Mouse (Mus musculus) lung, embryonic 14.5 days (tissue): ENCODE results near the gene Tgoln1. TPM values are rescaled to one million over a fixed set of nuclear protein-coding genes. Genes with fewer than 3 reads are reported as not detected.
A peak's percentile ranks its signal among the peaks of the same experiment; 100 is the strongest.

Experiments used
- ATAC-seq: fragments of 200-750 bp; cut with Nextera tagmentation; 2 replicates; pipeline ENCODE4 v1.8.0; 2017; ENCODE audit warnings: mild to moderate bottlenecking, moderate TSS enrichment, moderate library complexity; ENCODE audit not compliant: insufficient read depth
- DNase-seq: peaks from one replicate; pipeline ENCODE4 v3.0.0-alpha.2; 2015
- H3K27ac ChIP-seq: fragments of 300-500 bp; sonication (generic); 2 replicates; pipeline ENCODE4 v1.5.1; 2014; ENCODE audit warnings: low read depth, mild to moderate bottlenecking, moderate library complexity
- H3K27me3 ChIP-seq: fragments of 300-500 bp; sonication (generic); 2 replicates; pipeline ENCODE4 v1.6.1; 2014; ENCODE audit warnings: low read length, control low read depth; ENCODE audit not compliant: insufficient read depth
- H3K36me3 ChIP-seq: fragments of 300-500 bp; sonication (generic); 2 replicates; pipeline ENCODE4 v1.6.1; 2014; ENCODE audit warnings: control low read depth; ENCODE audit not compliant: insufficient read depth
- H3K4me1 ChIP-seq: fragments of 300-500 bp; sonication (generic); 2 replicates; pipeline ENCODE4 v1.6.1; 2014; ENCODE audit warnings: antibody characterized with exemption, control low read depth; ENCODE audit not compliant: insufficient read depth
- H3K4me2 ChIP-seq: fragments of 300-500 bp; sonication (generic); 2 replicates; pipeline ENCODE4 v1.6.1; 2014; ENCODE audit warnings: mild to moderate bottlenecking
- H3K4me3 ChIP-seq: fragments of 300-500 bp; sonication (generic); 2 replicates; pipeline ENCODE4 v1.5.1; 2014; ENCODE audit warnings: low read depth, low read length
- H3K9ac ChIP-seq: fragments of 300-500 bp; sonication (generic); 2 replicates; pipeline ENCODE4 v1.6.1; 2014
- H3K9me3 ChIP-seq: fragments of 300-500 bp; sonication (generic); 2 replicates; pipeline ENCODE4 v1.6.1; 2016; ENCODE audit warnings: low read depth, low read length, control low read depth
- CTCF ChIP-seq: IDR thresholded peaks from 2 replicates; pipeline ENCODE4 v1.5.1; 2016; ENCODE audit warnings: antibody characterized with exemption, low read depth
- WGBS: fragments of 180-500 bp; shearing (Covaris S2); extraction: QIAGEN DNeasy Blood & Tissue Kit; methylation state at CpG from one replicate; pipeline ENCODE4 v1.1.7; 2014; 5-methylcytosine and 5-hydroxymethylcytosine counted together
- polyA plus RNA-seq: library from polyadenylated mRNA; unstranded; fragments of >200 nt; fragmentation: Nextera tagmentation; extraction: Ambion mirVana; gene quantifications from 2 replicates; pipeline ENCODE4 v1.2.1, GENCODE M21; 2014

The Tgoln1 gene
- polyA plus RNA-seq, 1 experiment from 2014 or later: 40.4 TPM

DNA sequence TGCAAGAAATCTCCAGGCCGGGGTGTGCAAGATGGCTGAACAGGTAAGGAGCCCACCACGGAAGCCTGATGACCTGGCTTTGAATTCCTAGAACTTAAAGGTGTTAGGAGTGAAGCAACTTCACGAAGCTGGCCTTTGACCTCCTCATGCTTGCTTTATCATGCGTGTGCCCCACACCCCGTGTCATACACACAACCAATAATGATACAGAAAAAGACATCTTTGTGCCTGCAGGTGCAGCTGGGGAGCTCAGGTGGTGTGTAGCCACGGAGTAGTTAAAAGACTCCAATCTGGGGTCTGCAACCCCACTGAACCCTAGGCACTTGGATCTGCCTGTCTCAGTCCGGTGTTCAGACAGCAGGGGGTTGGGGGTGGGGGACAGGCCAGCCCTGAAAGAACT lies 51.3 kb downstream of the Tgoln1 start:
- Histone ChIP-seq H3K9ac (no peak overlapping the region), H3K27ac (no peak overlapping the region), H3K4me2 (no peak overlapping the region), H3K27me3 (no peaks in the 10 kb centered on the region), H3K4me3 (no peak overlapping the region), H3K9me3 (no peaks in the 10 kb centered on the region), H3K36me3 (peaks cover 3% of the 10 kb centered on the region; the same call in 1 of the 2 replicates), H3K4me1 (no peaks in the 10 kb centered on the region)
- no peak for TF ChIP-seq CTCF
- DNase-seq (no peak), ATAC-seq (0 out of 2 replicates have a peak, but pooled peaks have one; percentile 25)
- 68% methylated on average over 7 of the region's 7 CpGs for WGBS

DNA sequence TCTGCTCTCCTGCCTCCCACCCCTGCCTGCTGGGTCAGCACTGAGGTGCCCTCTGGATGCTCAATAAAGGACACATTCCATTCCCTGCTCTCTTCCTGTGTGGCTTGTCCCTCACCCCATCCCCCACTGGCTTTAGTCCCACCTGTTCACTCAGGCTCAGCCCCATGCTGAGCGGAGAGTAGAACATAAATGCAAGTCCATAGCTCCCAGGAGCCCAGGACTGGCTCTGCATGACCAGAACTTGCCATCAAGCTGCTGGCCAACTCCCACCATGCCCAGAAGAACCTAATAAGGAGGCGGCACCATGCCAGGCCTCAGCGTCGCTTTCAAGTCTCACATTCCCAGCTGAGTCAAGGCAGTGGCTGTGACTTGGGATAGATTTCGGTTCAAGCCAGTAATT lies 53.9 kb downstream of the Tgoln1 start:
- no peak for DNase-seq
- Histone ChIP-seq H3K4me2 (no peak overlapping the region), H3K9ac (no peak overlapping the region), H3K4me1 (no peaks in the 10 kb centered on the region), H3K9me3 (no peaks in the 10 kb centered on the region), H3K27me3 (no peaks in the 10 kb centered on the region), H3K27ac (no peak overlapping the region), H3K36me3 (peaks cover under 1% of the 10 kb centered on the region; the same call in 1 of the 2 replicates), H3K4me3 (no peak overlapping the region)
- 65% methylated on average over 5 of the region's 5 CpGs for WGBS
- no peak for ATAC-seq
- TF ChIP-seq CTCF: no peak

DNA sequence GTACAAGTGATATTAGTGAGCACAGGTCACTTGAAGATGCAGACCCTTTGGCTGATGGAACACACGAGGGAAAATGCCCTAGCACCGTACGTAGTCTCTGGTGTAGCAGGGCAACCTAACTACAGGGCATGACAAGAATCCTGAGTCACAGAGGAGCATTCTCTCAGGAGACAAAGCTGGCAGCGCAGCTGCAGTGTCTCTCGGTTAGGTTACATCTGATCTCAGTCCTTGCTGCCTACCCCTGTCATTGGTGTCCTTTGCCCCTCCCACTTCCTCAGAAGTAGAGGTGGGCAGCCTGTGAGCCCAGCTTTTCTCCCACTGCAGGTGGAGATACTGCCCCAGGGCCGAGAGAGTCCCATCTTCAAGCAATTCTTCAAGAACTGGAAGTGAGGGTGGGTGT lies 54.3 kb downstream of the Tgoln1 start:
- 47% methylated on average over 6 of the region's 6 CpGs for WGBS
- H3K9ac ChIP-seq: no peak overlapping the region
- H3K9me3 ChIP-seq: no peaks in the 10 kb centered on the region

DNA sequence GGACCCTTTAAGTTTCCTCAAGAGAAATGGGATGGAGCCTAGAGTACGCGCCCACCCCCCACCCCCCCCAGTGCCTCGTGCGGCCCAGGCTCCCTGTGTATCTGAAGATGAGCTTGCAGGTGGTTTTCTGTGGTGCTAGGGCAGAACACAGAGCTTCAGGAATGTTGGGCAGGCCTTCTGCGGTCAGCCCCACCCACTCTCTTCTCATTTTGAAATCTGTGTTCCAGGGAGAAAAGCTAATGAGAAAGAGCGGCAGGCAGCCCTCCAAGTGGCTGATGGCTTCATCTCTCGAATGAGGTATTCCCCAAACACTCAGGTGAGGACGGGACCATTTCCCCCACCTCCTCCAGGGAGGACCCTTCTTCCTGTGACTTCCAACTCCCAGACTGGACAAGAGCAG lies 56.0 kb downstream of the Tgoln1 start:
- no peaks in the 10 kb centered on the region for H3K9me3 ChIP-seq
- DNase-seq: no peak
- H3K27me3 ChIP-seq: no peaks in the 10 kb centered on the region
- no peaks in the 10 kb centered on the region for H3K4me1 ChIP-seq
- 60% methylated on average over 8 of the region's 8 CpGs for WGBS
- H3K4me3 ChIP-seq: no peak overlapping the region
- no peak overlapping the region for H3K9ac ChIP-seq
- TF ChIP-seq CTCF: no peak
- ATAC-seq: no peak
- no peak overlapping the region for H3K27ac ChIP-seq
- H3K36me3 ChIP-seq: no peaks in the 10 kb centered on the region
- H3K4me2 ChIP-seq: no peak overlapping the region

More for the DNA sequence above, 54.3 kb downstream of the Tgoln1 start:
- no peak for DNase-seq
- Histone ChIP-seq H3K36me3 (no peaks in the 10 kb centered on the region), H3K4me3 (no peak overlapping the region), H3K27ac (no peak overlapping the region), H3K4me2 (no peak overlapping the region), H3K27me3 (no peaks in the 10 kb centered on the region), H3K4me1 (no peaks in the 10 kb centered on the region)
- no peak for ATAC-seq
- TF ChIP-seq CTCF: no peak

Other genes starting within 250 kb of the Tgoln1 start
- 31.0 and 31.2 TPM in 2 replicates for gene Vamp5, start 236.5 kb downstream of the Tgoln1 start, polyA plus RNA-seq
- 132 and 137 TPM in 2 replicates for gene Vamp8, start 226.3 kb downstream of the Tgoln1 start, polyA plus RNA-seq
- gene Ggcx, start 202.7 kb downstream of the Tgoln1 start, polyA plus RNA-seq: 22.3 and 23.4 TPM in 2 replicates
- 400 and 402 TPM in 2 replicates for gene Mat2a, start 177.4 kb downstream of the Tgoln1 start, polyA plus RNA-seq
- not detected in 2 replicates for gene Sh2d6, start 95.3 kb downstream of the Tgoln1 start, polyA plus RNA-seq
- 40.5 and 45.9 TPM in 2 replicates for gene Capg, start 72.6 kb downstream of the Tgoln1 start, polyA plus RNA-seq
- gene Elmod3, start 18.6 kb downstream of the Tgoln1 start, polyA plus RNA-seq: 15.9 and 16.2 TPM in 2 replicates
- 17.2 and 18.4 TPM in 2 replicates for gene Retsat, start 18.5 kb downstream of the Tgoln1 start, polyA plus RNA-seq
- gene Tcf7l1, start 172.3 kb upstream of the Tgoln1 start, polyA plus RNA-seq: 38.3 and 41.1 TPM in 2 replicates